Mouse (Mus musculus) urinary bladder, adult 18-20 months (tissue): ENCODE measurements around the gene Gm10487.
"Not testable (repeated sequence)": the region's sequence is repeated elsewhere in the genome, so short reads cannot be mapped to it uniquely, and the experiment has no call there.

Experiments
- DNase-seq, 2 experiments: peaks; one replicate each; pipeline ENCODE4 v3.0.0; 2022; ENCODE audit warnings: low spot score in 2 of 2, mixed read lengths in 2 of 2

Gene Gm10487

DNA sequence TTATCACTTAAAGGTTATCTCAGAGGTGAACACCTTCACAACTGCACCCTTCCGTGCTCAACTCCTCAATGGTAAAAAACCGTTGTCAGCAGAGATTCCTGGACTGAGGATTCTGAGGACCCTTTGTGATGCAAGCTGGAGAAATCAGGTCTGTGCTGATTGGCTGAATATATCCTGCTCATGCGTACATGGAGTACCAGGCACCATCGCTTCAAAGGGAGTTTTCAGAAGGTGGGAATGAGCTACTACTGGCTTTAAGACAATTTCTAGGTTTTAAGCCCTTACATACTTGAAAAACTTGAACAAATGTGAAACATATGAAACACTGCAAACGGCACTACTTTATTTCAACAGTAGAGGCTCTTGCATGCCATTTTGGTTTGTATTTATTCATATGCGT is at the start of gene Gm10487:
Gene Gm10487 (minus strand): TSS at position 101 of the 400 bp plus-strand sequence.
- DNase-seq: not testable (repeated sequence)
